Mouse (Mus musculus): ENCODE results near the gene Gosr1. TPM values are rescaled to one million over a fixed set of nuclear protein-coding genes. Genes with fewer than 3 reads are reported as not detected.

The Gosr1 gene
- polyA plus RNA-seq, 1 experiment from 2014 or later: 28.6 TPM

GRCm38 (mm10) chr11:76803266-76803665, 39.9 kb upstream of the Gosr1 start:
- TF ChIP-seq CTCF (IDR thresholded peaks at IDR 0.05; ENCODE audit: low read depth): no peak
- no peak overlapping the region for H3K4me3 ChIP-seq (ENCODE audit: low read depth, low read length)
- 64% methylated on average over 3 of the region's 3 CpGs for WGBS
- H3K36me3 ChIP-seq (ENCODE audit: control insufficient read depth, insufficient read depth): peaks cover 28% of the 10 kb centered on the region
- H3K4me1 ChIP-seq (replicated peaks; ENCODE audit: control insufficient read depth, insufficient read depth, low read length): no peaks in the 10 kb centered on the region
- no peak overlapping the region for H3K4me2 ChIP-seq (replicated peaks; ENCODE audit: low read depth)
- H3K9me3 ChIP-seq (ENCODE audit: control insufficient read depth): no peaks in the 10 kb centered on the region
- 0 out of 2 replicates have a peak overlapping the region, but pooled peaks have one; percentile 2 for H3K27ac ChIP-seq (ENCODE audit: low read depth, low read length)
- H3K9ac ChIP-seq (ENCODE audit: low read depth, low read length): no peak overlapping the region
- peak; percentile 72 for ATAC-seq
- H3K27me3 ChIP-seq (replicated peaks; ENCODE audit: control insufficient read depth, insufficient read depth, low read length): no peaks in the 10 kb centered on the region

GRCm38 (mm10) chr11:76797236-76797635, 33.9 kb upstream of the Gosr1 start:
- H3K4me1 ChIP-seq (replicated peaks; ENCODE audit: control insufficient read depth, insufficient read depth, low read length): no peaks in the 10 kb centered on the region
- no peaks in the 10 kb centered on the region for H3K27me3 ChIP-seq (replicated peaks; ENCODE audit: control insufficient read depth, insufficient read depth, low read length)
- no peak for ATAC-seq
- H3K36me3 ChIP-seq (ENCODE audit: control insufficient read depth, insufficient read depth): peaks cover 36% of the 10 kb centered on the region
- H3K9me3 ChIP-seq (ENCODE audit: control insufficient read depth): no peaks in the 10 kb centered on the region
- H3K4me2 ChIP-seq (replicated peaks; ENCODE audit: low read depth): no peak overlapping the region
- H3K27ac ChIP-seq (ENCODE audit: low read depth, low read length): no peak overlapping the region
- no peak for TF ChIP-seq CTCF (IDR thresholded peaks at IDR 0.05; ENCODE audit: low read depth)
- no peak overlapping the region for H3K9ac ChIP-seq (ENCODE audit: low read depth, low read length)
- WGBS: 77% methylated on average over 6 of the region's 6 CpGs
- H3K4me3 ChIP-seq (ENCODE audit: low read depth, low read length): no peak overlapping the region

GRCm38 (mm10) chr11:76795326-76795725, 31.9 kb upstream of the Gosr1 start:
- no peak overlapping the region for H3K27ac ChIP-seq (ENCODE audit: low read depth, low read length)
- H3K4me1 ChIP-seq (replicated peaks; ENCODE audit: control insufficient read depth, insufficient read depth, low read length): no peaks in the 10 kb centered on the region
- H3K9ac ChIP-seq (ENCODE audit: low read depth, low read length): no peak overlapping the region
- no peak overlapping the region for H3K4me3 ChIP-seq (ENCODE audit: low read depth, low read length)
- no peak for TF ChIP-seq CTCF (IDR thresholded peaks at IDR 0.05; ENCODE audit: low read depth)
- ATAC-seq: no peak
- 93% methylated on average over 5 of the region's 5 CpGs for WGBS
- H3K4me2 ChIP-seq (replicated peaks; ENCODE audit: low read depth): no peak overlapping the region
- H3K36me3 ChIP-seq (ENCODE audit: control insufficient read depth, insufficient read depth): peaks cover 50% of the 10 kb centered on the region
- no peaks in the 10 kb centered on the region for H3K9me3 ChIP-seq (ENCODE audit: control insufficient read depth)
- no peaks in the 10 kb centered on the region for H3K27me3 ChIP-seq (replicated peaks; ENCODE audit: control insufficient read depth, insufficient read depth, low read length)

- no peaks in the 10 kb centered on the region for H3K9me3 ChIP-seq (ENCODE audit: control insufficient read depth)
- no peak overlapping the region for H3K4me3 ChIP-seq (ENCODE audit: low read depth, low read length)
- no peak for ATAC-seq
- H3K27ac ChIP-seq (ENCODE audit: low read depth, low read length): no peak overlapping the region
- TF ChIP-seq CTCF (IDR thresholded peaks at IDR 0.05; ENCODE audit: low read depth): no peak
- peaks cover 32% of the 10 kb centered on the region for H3K36me3 ChIP-seq (ENCODE audit: control insufficient read depth, insufficient read depth)
- no peaks in the 10 kb centered on the region for H3K27me3 ChIP-seq (replicated peaks; ENCODE audit: control insufficient read depth, insufficient read depth, low read length)
- H3K4me1 ChIP-seq (replicated peaks; ENCODE audit: control insufficient read depth, insufficient read depth, low read length): no peaks in the 10 kb centered on the region
- WGBS: 91% methylated on average over 7 of the region's 7 CpGs
- H3K9ac ChIP-seq (ENCODE audit: low read depth, low read length): no peak overlapping the region
- no peak overlapping the region for H3K4me2 ChIP-seq (replicated peaks; ENCODE audit: low read depth)
Observed at GRCm38 (mm10) chr11:76791331-76791730, 28.0 kb upstream of the Gosr1 start.

- Histone ChIP-seq H3K4me1 (replicated peaks; ENCODE audit: control insufficient read depth, insufficient read depth, low read length) (no peaks in the 10 kb centered on the region), H3K4me3 (ENCODE audit: low read depth, low read length) (no peak overlapping the region), H3K27me3 (replicated peaks; ENCODE audit: control insufficient read depth, insufficient read depth, low read length) (no peaks in the 10 kb centered on the region), H3K27ac (ENCODE audit: low read depth, low read length) (no peak overlapping the region), H3K9ac (ENCODE audit: low read depth, low read length) (no peak overlapping the region), H3K4me2 (replicated peaks; ENCODE audit: low read depth) (no peak overlapping the region), H3K36me3 (ENCODE audit: control insufficient read depth, insufficient read depth) (peaks cover 46% of the 10 kb centered on the region), H3K9me3 (ENCODE audit: control insufficient read depth) (no peaks in the 10 kb centered on the region)
- 82% methylated on average over 1 of the region's 1 CpGs for WGBS
- TF ChIP-seq CTCF (IDR thresholded peaks at IDR 0.05; ENCODE audit: low read depth): peak; percentile 86
- ATAC-seq: no peak
Observed at GRCm38 (mm10) chr11:76789252-76789651, 25.9 kb upstream of the Gosr1 start.

GRCm38 (mm10) chr11:76775533-76775932, 12.2 kb upstream of the Gosr1 start:
- Histone ChIP-seq H3K36me3 (ENCODE audit: control insufficient read depth, insufficient read depth) (peaks cover 13% of the 10 kb centered on the region; the same call in 1 of the 2 replicates), H3K4me2 (replicated peaks; ENCODE audit: low read depth) (no peak overlapping the region), H3K9ac (ENCODE audit: low read depth, low read length) (no peak overlapping the region), H3K4me3 (ENCODE audit: low read depth, low read length) (no peak overlapping the region), H3K27ac (ENCODE audit: low read depth, low read length) (no peak overlapping the region), H3K9me3 (ENCODE audit: control insufficient read depth) (no peaks in the 10 kb centered on the region), H3K27me3 (replicated peaks; ENCODE audit: control insufficient read depth, insufficient read depth, low read length) (no peaks in the 10 kb centered on the region), H3K4me1 (replicated peaks; ENCODE audit: control insufficient read depth, insufficient read depth, low read length) (no peaks in the 10 kb centered on the region)
- no peak for TF ChIP-seq CTCF (IDR thresholded peaks at IDR 0.05; ENCODE audit: low read depth)
- WGBS: 84% methylated on average over 8 of the region's 8 CpGs
- ATAC-seq: no peak

GRCm38 (mm10) chr11:76773811-76774210, 10.4 kb upstream of the Gosr1 start:
- ATAC-seq: no peak
- WGBS: 50% methylated on average over 3 of the region's 3 CpGs

More at GRCm38 (mm10) chr11:76773811-76774210, 10.4 kb upstream of the Gosr1 start:
- H3K36me3 ChIP-seq (ENCODE audit: control insufficient read depth, insufficient read depth): no peaks in the 10 kb centered on the region
- H3K27ac ChIP-seq (ENCODE audit: low read depth, low read length): no peak overlapping the region
- TF ChIP-seq CTCF (IDR thresholded peaks at IDR 0.05; ENCODE audit: low read depth): no peak
- H3K4me1 ChIP-seq (replicated peaks; ENCODE audit: control insufficient read depth, insufficient read depth, low read length): no peaks in the 10 kb centered on the region
- no peak overlapping the region for H3K4me2 ChIP-seq (replicated peaks; ENCODE audit: low read depth)
- no peaks in the 10 kb centered on the region for H3K9me3 ChIP-seq (ENCODE audit: control insufficient read depth)
- no peak overlapping the region for H3K4me3 ChIP-seq (ENCODE audit: low read depth, low read length)
- no peaks in the 10 kb centered on the region for H3K27me3 ChIP-seq (replicated peaks; ENCODE audit: control insufficient read depth, insufficient read depth, low read length)
- no peak overlapping the region for H3K9ac ChIP-seq (ENCODE audit: low read depth, low read length)
